Mouse (Mus musculus) MEL (cell line): Measurements from ENCODE around the gene Tsc22d1. TPM values are rescaled to one million over a fixed set of nuclear protein-coding genes. Genes with fewer than 3 reads are reported as not detected.
A peak's percentile ranks its signal among the peaks of the same experiment; 100 is the strongest.

ENCODE experiments used
- DNase-seq: peaks from one replicate; pipeline ENCODE4 v3.0.0; 2011; ENCODE audit warnings: low read depth, low spot score
- H3K27ac ChIP-seq: 2 replicates; pipeline ENCODE4 v1.5.1; 2012; ENCODE audit warnings: low read depth, mild to moderate bottlenecking, control low read depth, low read length, moderate library complexity; ENCODE audit not compliant: control insufficient read depth
- H3K27me3 ChIP-seq, 2 experiments: fragments of 150-350 bp in 1 of 2; sonication (generic) in 1 of 2; 2 replicates each; pipeline ENCODE4 v1.6.1; 2012; ENCODE audit warnings: low read length in 2 of 2, mild to moderate bottlenecking in 2 of 2, improper control_type of control experiment in 1 of 2, moderate library complexity in 1 of 2; ENCODE audit not compliant: insufficient read depth in 2 of 2, control insufficient read depth in 1 of 2
- H3K36me3 ChIP-seq, 2 experiments: 2 replicates each; pipeline ENCODE4 v1.6.1; 2012 to 2014; ENCODE audit warnings: low read length in 2 of 2, improper control_type of control experiment in 1 of 2, inconsistent platforms in 1 of 2, mild to moderate bottlenecking in 1 of 2; ENCODE audit not compliant: insufficient read depth in 2 of 2, control insufficient read depth in 1 of 2
- H3K4me1 ChIP-seq, 2 experiments: fragments of 150-350 bp in 1 of 2; sonication (generic) in 1 of 2; 2 replicates each; pipeline ENCODE4 v1.6.1; 2012; ENCODE audit warnings: low read length in 2 of 2, improper control_type of control experiment in 1 of 2, mild to moderate bottlenecking in 1 of 2; ENCODE audit not compliant: insufficient read depth in 2 of 2, control insufficient read depth in 1 of 2
- H3K4me3 ChIP-seq, 2 experiments: fragments of 150-350 bp in 1 of 2; sonication (generic) in 1 of 2; 2 replicates each; pipeline ENCODE4 v1.5.1; 2012; ENCODE audit warnings: low read depth in 2 of 2, low read length in 2 of 2, mild to moderate bottlenecking in 2 of 2, moderate library complexity in 2 of 2, control low read depth in 1 of 2, improper control_type of control experiment in 1 of 2; ENCODE audit not compliant: control insufficient read depth in 1 of 2, insufficient read depth in 1 of 2
- H3K79me2 ChIP-seq: 2 replicates; pipeline ENCODE4 v1.6.1; 2012; ENCODE audit warnings: mild to moderate bottlenecking, low read length, moderate library complexity; ENCODE audit not compliant: control insufficient read depth, poor library complexity, insufficient read depth
- H3K9ac ChIP-seq: 2 replicates; pipeline ENCODE4 v1.6.1; 2012; ENCODE audit warnings: low read depth, mild to moderate bottlenecking, control low read depth, low read length, moderate library complexity; ENCODE audit not compliant: control insufficient read depth, poor library complexity, severe bottlenecking
- H3K9me3 ChIP-seq: fragments of 150-350 bp; sonication (generic); replicated peaks from 2 replicates; pipeline ENCODE4 v1.6.1; 2012; ENCODE audit warnings: mild to moderate bottlenecking, low read length, improper control_type of control experiment, moderate library complexity; ENCODE audit not compliant: insufficient read depth
- BHLHE40 ChIP-seq: IDR thresholded peaks from 2 replicates; pipeline ENCODE4 v1.6.1; 2012; ENCODE audit warnings: low read depth, mild to moderate bottlenecking, inconsistent platforms, low read length, improper control_type of control experiment, borderline replicate concordance
- CTCF ChIP-seq, 3 experiments: IDR thresholded peaks in 2 of 3; conservative IDR thresholded peaks in 1 of 3; 2 replicates each; pipeline ENCODE4 v1.5.1; 2011 to 2012; ENCODE audit warnings: low read length in 3 of 3, low read depth in 2 of 3, mild to moderate bottlenecking in 2 of 3, improper control_type of control experiment in 1 of 3, inconsistent platforms in 1 of 3, mixed read lengths in 1 of 3, moderate library complexity in 1 of 3; ENCODE audit not compliant: control insufficient read depth in 1 of 3, insufficient read depth in 1 of 3, poor library complexity in 1 of 3, severe bottlenecking in 1 of 3
- ELF1 ChIP-seq: IDR thresholded peaks from 2 replicates; pipeline ENCODE4 v1.6.1; 2014; ENCODE audit warnings: low read depth, mild to moderate bottlenecking, inconsistent platforms, low read length, improper control_type of control experiment, moderate library complexity
- EP300 ChIP-seq, 2 experiments: IDR thresholded peaks; 2 replicates each; pipeline ENCODE4 v1.6.1; 2011; ENCODE audit warnings: improper control_type of control experiment in 2 of 2, low read length in 2 of 2, low read depth in 1 of 2, mild to moderate bottlenecking in 1 of 2
- ETS1 ChIP-seq: IDR thresholded peaks from 2 replicates; pipeline ENCODE4 v1.6.1; 2012; ENCODE audit warnings: low read depth, mild to moderate bottlenecking, inconsistent platforms, low read length, improper control_type of control experiment, moderate library complexity
- GATA1 ChIP-seq: IDR thresholded peaks from 2 replicates; pipeline ENCODE4 v1.6.1; 2011; ENCODE audit warnings: low read depth, low read length, improper control_type of control experiment
- JUND ChIP-seq: IDR thresholded peaks from 2 replicates; pipeline ENCODE4 v1.6.1; 2011; ENCODE audit warnings: low read depth, mild to moderate bottlenecking, improper control_type of control experiment, low read length
- KAT2A ChIP-seq: conservative IDR thresholded peaks from 2 replicates; pipeline ENCODE4 v1.6.1; 2012; ENCODE audit warnings: low read depth, low read length, improper control_type of control experiment, inconsistent platforms
- MAX ChIP-seq: IDR thresholded peaks from 2 replicates; pipeline ENCODE4 v1.6.1; 2011; ENCODE audit warnings: low read length, improper control_type of control experiment
- MAZ ChIP-seq: IDR thresholded peaks from 2 replicates; pipeline ENCODE4 v1.6.1; 2012; ENCODE audit warnings: low read depth, mild to moderate bottlenecking, inconsistent platforms, low read length, improper control_type of control experiment
- MEF2A ChIP-seq: IDR thresholded peaks from 2 replicates; pipeline ENCODE4 v1.6.1; 2014; ENCODE audit warnings: low read depth, mild to moderate bottlenecking, inconsistent platforms, low read length, improper control_type of control experiment; ENCODE audit not compliant: poor library complexity, insufficient replicate concordance, severe bottlenecking; ENCODE audit errors: extremely low read depth
- MXI1 ChIP-seq: IDR thresholded peaks from 2 replicates; pipeline ENCODE4 v1.6.1; 2011; ENCODE audit warnings: mild to moderate bottlenecking, low read depth, low read length, improper control_type of control experiment
- MYB ChIP-seq: IDR thresholded peaks from 2 replicates; pipeline ENCODE4 v1.6.1; 2011; ENCODE audit warnings: mild to moderate bottlenecking, low read depth, low read length, improper control_type of control experiment
- NELFE ChIP-seq: IDR thresholded peaks from 2 replicates; pipeline ENCODE4 v1.6.1; 2011; ENCODE audit warnings: low read depth, low read length, improper control_type of control experiment
- NRF1 ChIP-seq: IDR thresholded peaks from 2 replicates; pipeline ENCODE4 v1.6.1; 2014; ENCODE audit warnings: low read depth, mild to moderate bottlenecking, inconsistent platforms, low read length, improper control_type of control experiment, moderate library complexity; ENCODE audit not compliant: poor library complexity, insufficient read depth, severe bottlenecking
- POLR2AphosphoS2 ChIP-seq: IDR thresholded peaks from 2 replicates; pipeline ENCODE4 v1.6.1; 2011; ENCODE audit warnings: low read length, improper control_type of control experiment
- POLR2AphosphoS5 ChIP-seq: IDR thresholded peaks from 2 replicates; pipeline ENCODE4 v1.6.1; 2012; ENCODE audit warnings: low read depth, borderline replicate concordance, mild to moderate bottlenecking, inconsistent platforms, low read length, moderate library complexity, mixed read lengths
- RAD21 ChIP-seq: IDR thresholded peaks from 2 replicates; pipeline ENCODE4 v1.6.1; 2011; ENCODE audit warnings: mild to moderate bottlenecking, low read depth, low read length, improper control_type of control experiment
- RCOR1 ChIP-seq: IDR thresholded peaks from 2 replicates; pipeline ENCODE4 v1.6.1; 2012; ENCODE audit warnings: low read depth, mild to moderate bottlenecking, inconsistent platforms, low read length, improper control_type of control experiment
- SIN3A ChIP-seq: IDR thresholded peaks from 2 replicates; pipeline ENCODE4 v1.6.1; 2012; ENCODE audit warnings: low read length, improper control_type of control experiment, inconsistent platforms
- SMC3 ChIP-seq: IDR thresholded peaks from 2 replicates; pipeline ENCODE4 v1.6.1; 2011; ENCODE audit warnings: low read depth, low read length, improper control_type of control experiment
- TAL1 ChIP-seq: IDR thresholded peaks from 2 replicates; pipeline ENCODE4 v1.6.1; 2012; ENCODE audit warnings: mild to moderate bottlenecking, inconsistent platforms, low read length, moderate library complexity, mixed read lengths
- TCF12 ChIP-seq: IDR thresholded peaks from 2 replicates; pipeline ENCODE4 v1.6.1; 2014; ENCODE audit warnings: low read depth, mild to moderate bottlenecking, inconsistent platforms, low read length, improper control_type of control experiment, moderate library complexity
- UBTF ChIP-seq: IDR thresholded peaks from 2 replicates; pipeline ENCODE4 v1.6.1; 2012; ENCODE audit warnings: low read depth, mild to moderate bottlenecking, inconsistent platforms, low read length, improper control_type of control experiment, moderate library complexity, borderline replicate concordance; ENCODE audit not compliant: insufficient read depth
- USF1 ChIP-seq: IDR thresholded peaks from 2 replicates; pipeline ENCODE4 v1.6.1; 2014; ENCODE audit warnings: low read depth, mild to moderate bottlenecking, inconsistent platforms, low read length, improper control_type of control experiment, moderate library complexity
- USF2 ChIP-seq, 2 experiments: IDR thresholded peaks; 2 replicates each; pipeline ENCODE4 v1.6.1; 2011 to 2012; ENCODE audit warnings: improper control_type of control experiment in 2 of 2, low read length in 2 of 2, borderline replicate concordance in 1 of 2, inconsistent platforms in 1 of 2, low read depth in 1 of 2, mild to moderate bottlenecking in 1 of 2; ENCODE audit not compliant: insufficient read depth in 1 of 2
- ZKSCAN1 ChIP-seq: IDR thresholded peaks from 2 replicates; pipeline ENCODE4 v1.6.1; 2012; ENCODE audit warnings: low read depth, mild to moderate bottlenecking, inconsistent platforms, low read length, improper control_type of control experiment, moderate library complexity
- ZMIZ1 ChIP-seq: IDR thresholded peaks from 2 replicates; pipeline ENCODE4 v1.6.1; 2012; ENCODE audit warnings: low read depth, mild to moderate bottlenecking, inconsistent platforms, low read length, improper control_type of control experiment, moderate library complexity
- ZNF384 ChIP-seq: IDR thresholded peaks from 2 replicates; pipeline ENCODE4 v1.6.1; 2012; ENCODE audit warnings: low read depth, mild to moderate bottlenecking, inconsistent platforms, low read length, improper control_type of control experiment
- polyA plus RNA-seq, 2 experiments: library from polyadenylated mRNA; stranded (reverse) in 1 of 2; unstranded in 1 of 2; fragments of >175 nt in 1 of 2; fragments of >200 nt in 1 of 2; gene quantifications; 2 replicates each; pipeline versions ENCODE4 v1.2.1 to v1.2.4; 2012; ENCODE audit warnings: low replicate concordance in 2 of 2, low read depth in 1 of 2; ENCODE audit not compliant: insufficient read length in 2 of 2, insufficient read depth in 1 of 2, missing spikeins in 1 of 2
- total RNA-seq: library from RNA; depleted of rRNA; stranded (reverse); fragments of 300-350 nt; gene quantifications from 2 replicates; pipeline ENCODE4 v1.2.3, GENCODE M21; 2012

Tsc22d1 gene
- total and polyA plus RNA-seq, 3 experiments, result 7.6 to 15.9 TPM; not detected in 1

DNA sequence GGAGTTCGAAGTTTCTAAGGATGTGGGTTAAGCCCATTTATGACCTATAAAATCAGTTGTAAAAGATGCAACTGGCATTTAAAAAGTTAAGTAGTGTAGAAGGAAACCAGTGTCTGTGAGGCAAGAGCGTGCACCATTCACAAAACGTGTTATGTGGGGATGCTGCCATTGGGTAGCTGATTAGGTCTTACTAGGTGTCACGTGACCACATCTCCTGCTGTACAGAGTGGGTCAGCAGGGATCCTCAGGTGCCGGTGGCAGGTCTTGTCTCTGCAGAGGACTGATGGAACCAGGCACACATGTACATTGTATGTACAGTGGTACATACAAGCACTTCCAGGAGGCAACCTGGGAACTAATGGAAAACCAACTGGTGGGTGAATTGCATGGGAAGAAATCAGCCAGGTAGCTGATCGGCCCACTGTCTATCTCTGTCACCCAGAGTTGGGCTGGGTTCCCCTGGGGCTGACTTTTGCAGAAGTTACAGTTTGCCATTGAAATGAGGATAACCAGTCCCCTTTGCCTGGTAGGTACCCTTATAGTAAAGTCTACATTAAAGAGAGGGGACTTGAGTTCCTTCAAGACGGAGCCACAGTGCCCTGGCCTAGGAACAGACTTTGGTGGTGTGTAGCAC lies 116.4 kb downstream of the Tsc22d1 start (continued):
- TF ChIP-seq CTCF (IDR thresholded peaks at IDR 0.05 in 2 of 3, conservative IDR thresholded peaks at IDR 0.05 in 1 of 3; ENCODE audit: control insufficient read depth in 1 of 3, insufficient read depth in 1 of 3, low read depth in 2 of 3, low read length in 3 of 3, poor library complexity in 1 of 3, severe bottlenecking in 1 of 3), result no peak
- no peak for TF ChIP-seq MAZ
- no peak for TF ChIP-seq ELF1
- TF ChIP-seq BHLHE40, result peak; percentile 55
- no peak for TF ChIP-seq POLR2AphosphoS5
- TF ChIP-seq POLR2AphosphoS2, result no peak
- no peak for TF ChIP-seq SMC3
- no peak for TF ChIP-seq MYB
- TF ChIP-seq NRF1, result no peak
- TF ChIP-seq ZKSCAN1, result no peak
- no peak for TF ChIP-seq RCOR1
- no peak for TF ChIP-seq RAD21
- peak; percentile 59; the same call in 1 of the 2 replicates for TF ChIP-seq MAX
- peak in 1 of 2 experiments; percentile 75; a peak in 3 of 4 replicates for TF ChIP-seq EP300 (IDR thresholded peaks at IDR 0.05; ENCODE audit: low read depth in 1 of 2, low read length in 2 of 2)
- no peak for TF ChIP-seq ZNF384
- TF ChIP-seq ETS1, result peak; percentile 11; the same call in 1 of the 2 replicates
- TF ChIP-seq UBTF, result no peak
- peak; percentile 45; the same call in 1 of the 2 replicates for TF ChIP-seq TCF12
- TF ChIP-seq ZMIZ1, result no peak
- no peak for TF ChIP-seq KAT2A

DNA sequence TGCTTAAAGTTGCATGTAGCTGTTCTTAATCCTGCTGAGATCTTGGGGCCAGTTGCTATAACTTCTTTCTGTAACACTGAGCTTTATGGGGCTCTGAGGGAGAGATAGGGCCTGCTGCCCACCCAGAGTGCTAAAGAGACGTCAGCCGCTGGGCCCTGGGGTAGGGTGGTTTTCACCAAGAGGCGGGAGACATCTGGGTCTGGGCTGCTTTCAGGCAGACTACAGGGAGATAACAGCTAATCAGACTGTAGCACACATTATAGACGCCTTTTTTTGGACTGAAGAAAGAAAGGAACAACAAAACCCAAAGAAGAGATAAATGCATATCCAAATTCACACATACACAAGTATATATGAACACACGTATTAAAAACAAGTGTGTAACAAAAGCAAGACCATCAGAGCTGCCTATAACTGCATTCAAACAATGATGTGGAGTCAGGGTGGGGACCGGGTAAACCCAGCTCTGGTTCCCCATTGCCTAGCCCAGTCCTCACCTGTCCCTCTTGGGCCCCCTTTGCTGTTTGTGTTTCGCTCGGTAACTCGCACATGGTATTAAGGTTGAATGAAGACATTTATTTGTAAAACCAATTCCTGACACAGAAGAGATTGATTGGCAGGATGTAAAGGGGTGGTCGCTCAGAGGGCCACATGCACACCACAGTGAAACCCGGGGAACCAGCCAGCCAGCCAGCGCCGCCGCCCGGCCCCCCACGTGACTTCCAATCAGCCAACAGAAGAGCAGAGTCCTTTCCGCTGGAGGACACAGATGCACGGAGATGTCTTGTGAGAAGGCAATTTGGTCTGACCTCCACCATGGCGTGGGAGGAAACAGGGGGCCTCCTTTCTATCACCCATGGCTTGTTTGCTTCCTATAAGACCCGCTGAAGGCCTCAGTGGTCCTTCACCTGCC lies 117.8 kb downstream of the Tsc22d1 start:
- no peaks in the 10 kb centered on the region for H3K27me3 ChIP-seq
- no peaks in the 10 kb centered on the region for H3K9me3 ChIP-seq
- H3K36me3 ChIP-seq, result peaks cover 0 to 20% of the 10 kb centered on the region in 2 experiments; a peak in 2 of 4 replicates
- peak overlapping the region; percentile 99 for H3K27ac ChIP-seq
- H3K4me3 ChIP-seq, result peak overlapping the region; percentile 60 to 77
- peaks cover 11 to 29% of the 10 kb centered on the region in 2 experiments for H3K4me1 ChIP-seq
- H3K79me2 ChIP-seq, result no peaks in the 10 kb centered on the region; the same call in 1 of the 2 replicates
- H3K9ac ChIP-seq, result peak overlapping the region; percentile 66
- DNase-seq, result peak; percentile 95
- peak; percentile 61; the same call in 1 of the 2 replicates for TF ChIP-seq MEF2A
- TF ChIP-seq ZMIZ1, result peak; percentile 85; the same call in 1 of the 2 replicates
- no peak; the same call in 1 of the 2 replicates for TF ChIP-seq ELF1
- no peak for TF ChIP-seq ZKSCAN1
- peak; percentile 87 for TF ChIP-seq ZNF384
- peak; percentile 28; the same call in 1 of the 2 replicates for TF ChIP-seq BHLHE40
- peak; percentile 74 for TF ChIP-seq MXI1
- TF ChIP-seq MAX, result peak; percentile 96
- peak; percentile 99 for TF ChIP-seq GATA1
- TF ChIP-seq TAL1, result peak; percentile 92
- TF ChIP-seq SIN3A, result no peak; the same call in none of the 2 replicates
- TF ChIP-seq UBTF, result no peak
- TF ChIP-seq NRF1, result no peak
- peak; percentile 94 to 97 for TF ChIP-seq EP300 (IDR thresholded peaks at IDR 0.05; ENCODE audit: low read depth in 1 of 2, low read length in 2 of 2)
- peak; percentile 99 for TF ChIP-seq USF1
- TF ChIP-seq NELFE, result peak; percentile 84
- peak; percentile 61 to 89; a peak in 3 of 4 replicates for TF ChIP-seq USF2 (IDR thresholded peaks at IDR 0.05; ENCODE audit: borderline replicate concordance in 1 of 2, insufficient read depth in 1 of 2, low read depth in 1 of 2, low read length in 2 of 2)
- TF ChIP-seq POLR2AphosphoS2, result peak; percentile 83; the same call in 1 of the 2 replicates
- no peak for TF ChIP-seq JUND
